Mouse (Mus musculus): Measurements from ENCODE around the gene Hint3.

GRCm38 (mm10) chr10:30618918-30619210 lies 10.6 kb downstream of the Hint3 start:
- TF ChIP-seq EP300 (IDR thresholded peaks at IDR 0.05; ENCODE audit: low read depth) (no peak), CTCF (IDR thresholded peaks at IDR 0.05; ENCODE audit: low read depth) (no peak)
